Mouse (Mus musculus) myocyte (in vitro differentiated cells): Measurements from ENCODE around the gene Cactin. TPM values are rescaled to one million over a fixed set of nuclear protein-coding genes. Genes with fewer than 3 reads are reported as not detected.

Source experiments
- H3K27me3 ChIP-seq: one replicate; pipeline ENCODE4 v1.6.1; 2011; ENCODE audit not compliant: control insufficient read depth, insufficient read depth, insufficient read length
- H3K36me3 ChIP-seq: one replicate; pipeline ENCODE4 v1.6.1; 2011; ENCODE audit not compliant: control insufficient read depth, insufficient read depth
- H3K4me2 ChIP-seq: one replicate; pipeline ENCODE4 v1.6.1; 2011; ENCODE audit warnings: low read depth, control low read depth
- H3K4me3 ChIP-seq: one replicate; pipeline ENCODE4 v1.5.1; 2011; ENCODE audit warnings: mild to moderate bottlenecking, control low read depth, moderate library complexity
- H3K79me2 ChIP-seq: one replicate; pipeline ENCODE4 v1.6.1; 2011; ENCODE audit not compliant: control insufficient read depth, insufficient read depth
- H3ac ChIP-seq: one replicate; pipeline ENCODE4 v1.6.1; 2011; ENCODE audit not compliant: control insufficient read depth, insufficient read length
- CEBPB ChIP-seq: IDR thresholded peaks from 2 replicates; pipeline ENCODE4 v1.6.1; 2011; ENCODE audit warnings: mild to moderate bottlenecking, moderate library complexity; ENCODE audit not compliant: poor library complexity, insufficient read depth, severe bottlenecking
- E2F4 ChIP-seq: IDR thresholded peaks from one replicate; pipeline ENCODE4 v1.6.1; 2011; ENCODE audit warnings: mild to moderate bottlenecking, control low read depth, moderate library complexity; ENCODE audit not compliant: insufficient read depth
- MAX ChIP-seq: IDR thresholded peaks from one replicate; pipeline ENCODE4 v1.6.1; 2011; ENCODE audit warnings: low read depth, mild to moderate bottlenecking, control low read depth
- MYOD1 ChIP-seq, 3 experiments: IDR thresholded peaks; one replicate each; pipeline ENCODE4 v1.6.1; 2011; ENCODE audit warnings: control low read depth in 2 of 3, low read depth in 2 of 3, mild to moderate bottlenecking in 2 of 3, moderate library complexity in 1 of 3; ENCODE audit not compliant: insufficient read length in 2 of 3, control insufficient read depth in 1 of 3
- MYOG ChIP-seq, 3 experiments: IDR thresholded peaks; one replicate each; pipeline ENCODE4 v1.6.1; 2011; ENCODE audit warnings: control low read depth in 2 of 3, low read depth in 2 of 3, mild to moderate bottlenecking in 2 of 3; ENCODE audit not compliant: insufficient read length in 2 of 3, control insufficient read depth in 1 of 3, insufficient read depth in 1 of 3
- POLR2A ChIP-seq: IDR thresholded peaks from one replicate; pipeline ENCODE4 v1.6.1; 2011; ENCODE audit warnings: low read depth, mild to moderate bottlenecking, control low read depth, moderate library complexity; ENCODE audit not compliant: insufficient read length
- POLR2AphosphoS2 ChIP-seq: IDR thresholded peaks from one replicate; pipeline ENCODE4 v1.6.1; 2011; ENCODE audit warnings: low read depth, control low read depth; ENCODE audit not compliant: insufficient read length
- REST ChIP-seq: IDR thresholded peaks from one replicate; pipeline ENCODE4 v1.6.1; 2011; ENCODE audit warnings: mild to moderate bottlenecking, control low read depth, moderate library complexity; ENCODE audit not compliant: insufficient read depth, insufficient read length
- SRF ChIP-seq: IDR thresholded peaks from one replicate; pipeline ENCODE4 v1.6.1; 2011; ENCODE audit warnings: low read depth; ENCODE audit not compliant: control insufficient read depth, insufficient read length
- TCF12 ChIP-seq: IDR thresholded peaks from one replicate; pipeline ENCODE4 v1.6.1; 2011; ENCODE audit warnings: mild to moderate bottlenecking, control low read depth; ENCODE audit not compliant: poor library complexity, insufficient read depth, severe bottlenecking
- TCF3 ChIP-seq: IDR thresholded peaks from one replicate; pipeline ENCODE4 v1.6.1; 2011; ENCODE audit warnings: low read depth, control low read depth; ENCODE audit not compliant: insufficient read length
- USF1 ChIP-seq: IDR thresholded peaks from one replicate; pipeline ENCODE4 v1.6.1; 2011; ENCODE audit warnings: low read depth, mild to moderate bottlenecking, control low read depth, moderate library complexity
- polyA plus RNA-seq: library from polyadenylated mRNA; unstranded; fragments of >200 nt; fragmentation: generic; extraction: Trizol; gene quantifications from one replicate; pipeline ENCODE4 v1.2.1, GENCODE M21; 2012; ENCODE audit warnings: missing spikeins

Gene Cactin
- polyA plus RNA-seq, 1 experiment = 31.3 TPM

DNA sequence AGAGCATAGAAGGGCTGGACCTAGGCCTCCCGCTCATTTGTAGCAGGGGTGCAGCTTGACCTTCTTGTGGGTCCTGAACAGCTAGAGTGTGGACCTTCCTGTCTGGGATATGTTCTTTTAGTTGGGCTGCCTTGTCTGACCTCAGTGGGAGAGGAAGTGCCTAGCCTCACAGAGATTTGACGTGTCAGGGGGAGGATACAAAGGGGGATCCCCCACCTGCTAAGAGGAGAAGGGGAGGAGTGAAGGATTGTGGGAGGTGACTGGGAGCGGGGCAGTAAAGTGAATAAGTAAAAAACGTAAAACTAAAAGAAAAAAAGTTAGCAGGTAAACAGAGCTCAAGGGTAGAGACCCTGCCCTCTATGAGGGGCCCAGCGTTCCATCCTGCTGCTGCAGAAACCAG, 11.3 kb upstream of the Cactin start:
- Histone ChIP-seq H3K79me2 (no peaks in the 10 kb centered on the region), H3ac (no peak overlapping the region), H3K36me3 (no peaks in the 10 kb centered on the region), H3K4me3 (no peak overlapping the region), H3K4me2 (no peak overlapping the region), H3K27me3 (no peaks in the 10 kb centered on the region)
- no peak for TF ChIP-seq POLR2A
- no peak for TF ChIP-seq REST
- no peak for TF ChIP-seq E2F4
- no peak for TF ChIP-seq TCF12
- TF ChIP-seq TCF3 = no peak
- TF ChIP-seq POLR2AphosphoS2 = no peak
- no peak for TF ChIP-seq MYOD1 (IDR thresholded peaks at IDR 0.05; ENCODE audit: control insufficient read depth in 1 of 3, insufficient read length in 2 of 3, low read depth in 2 of 3)
- no peak for TF ChIP-seq CEBPB
- no peak for TF ChIP-seq MYOG (IDR thresholded peaks at IDR 0.05; ENCODE audit: control insufficient read depth in 1 of 3, insufficient read depth in 1 of 3, insufficient read length in 2 of 3, low read depth in 2 of 3)
- no peak for TF ChIP-seq MAX
- no peak for TF ChIP-seq SRF
- no peak for TF ChIP-seq USF1

DNA sequence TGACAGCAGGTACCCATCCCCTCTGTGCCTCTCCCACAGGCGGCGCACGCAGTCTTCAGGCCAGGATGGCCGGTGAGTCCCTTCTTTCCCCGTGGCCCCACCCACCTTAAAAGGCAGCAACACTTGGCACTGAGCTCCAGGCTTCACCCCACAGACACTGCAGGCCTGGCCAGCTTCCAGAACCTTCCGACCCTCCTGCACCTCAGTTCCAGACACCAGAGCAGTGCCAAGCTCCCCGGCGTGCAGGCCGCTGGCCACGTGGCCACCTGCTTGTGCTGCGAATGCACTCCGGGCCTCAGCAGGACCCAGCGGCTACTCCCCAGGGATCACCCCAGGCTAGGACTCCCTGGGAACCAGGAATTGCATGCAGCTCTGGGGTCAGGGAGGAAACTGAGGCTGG, 7.3 kb upstream of the Cactin start:
- Histone ChIP-seq H3ac (no peak overlapping the region), H3K27me3 (no peaks in the 10 kb centered on the region), H3K36me3 (no peaks in the 10 kb centered on the region), H3K4me3 (no peak overlapping the region), H3K79me2 (no peaks in the 10 kb centered on the region), H3K4me2 (no peak overlapping the region)
- TF ChIP-seq POLR2AphosphoS2 (no peak), TCF12 (no peak), USF1 (no peak), MYOD1 (IDR thresholded peaks at IDR 0.05; ENCODE audit: control insufficient read depth in 1 of 3, insufficient read length in 2 of 3, low read depth in 2 of 3) (no peak), MAX (no peak)

DNA sequence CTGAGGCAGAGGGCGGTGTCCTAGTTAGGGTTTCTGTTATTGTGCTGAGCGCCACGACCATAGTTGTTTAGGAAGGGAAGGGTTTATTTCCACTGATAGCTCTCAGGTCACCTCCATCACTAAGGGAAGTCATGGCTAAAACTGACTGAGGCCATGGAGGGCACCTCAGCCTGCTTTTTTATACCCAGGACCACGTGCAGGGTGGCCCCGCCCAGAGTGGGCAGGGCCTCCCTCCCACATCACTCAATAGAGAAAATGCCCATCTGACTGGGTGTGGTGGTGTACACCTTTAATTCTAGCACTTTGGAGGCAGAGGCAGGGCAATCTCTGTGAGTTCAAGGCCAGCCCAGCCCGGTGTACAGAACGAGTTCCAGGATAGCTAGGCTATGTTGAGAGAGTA, 6.7 kb upstream of the Cactin start:
- no peak overlapping the region for H3ac ChIP-seq
- no peak for TF ChIP-seq MYOG (IDR thresholded peaks at IDR 0.05; ENCODE audit: control insufficient read depth in 1 of 3, insufficient read depth in 1 of 3, insufficient read length in 2 of 3, low read depth in 2 of 3)
- no peak for TF ChIP-seq POLR2AphosphoS2
- peak; percentile 32 for TF ChIP-seq USF1
- no peak for TF ChIP-seq MAX
- no peak overlapping the region for H3K4me2 ChIP-seq
- H3K79me2 ChIP-seq = no peaks in the 10 kb centered on the region
- no peak overlapping the region for H3K4me3 ChIP-seq
- H3K27me3 ChIP-seq = no peaks in the 10 kb centered on the region
- H3K36me3 ChIP-seq = no peaks in the 10 kb centered on the region

DNA sequence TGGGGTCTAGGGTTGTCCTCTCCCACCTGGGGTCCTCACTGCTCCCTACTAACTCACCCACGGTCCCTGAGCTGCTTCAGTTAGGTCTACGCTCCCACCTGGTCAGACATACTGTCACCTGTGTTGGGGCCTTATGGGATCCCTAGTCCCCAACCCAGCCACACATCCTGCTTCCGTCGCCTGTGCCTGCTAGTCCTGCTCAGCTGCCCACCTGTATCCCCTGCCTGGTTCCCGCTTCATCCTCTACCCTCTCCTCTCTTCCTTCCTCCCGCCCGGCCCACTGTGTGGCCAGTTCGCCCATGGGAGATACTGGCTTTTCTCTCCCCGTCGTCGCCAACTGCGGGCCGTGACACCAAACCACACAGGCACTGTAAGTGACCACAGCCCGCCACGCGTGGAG, 5.3 kb upstream of the Cactin start:
- Histone ChIP-seq H3K36me3 (no peaks in the 10 kb centered on the region), H3K27me3 (no peaks in the 10 kb centered on the region), H3K79me2 (no peaks in the 10 kb centered on the region), H3K4me3 (no peak overlapping the region), H3K4me2 (no peak overlapping the region), H3ac (no peak overlapping the region)
- TF ChIP-seq E2F4 (no peak), CEBPB (no peak), MYOD1 (IDR thresholded peaks at IDR 0.05; ENCODE audit: control insufficient read depth in 1 of 3, insufficient read length in 2 of 3, low read depth in 2 of 3) (no peak), TCF12 (no peak), TCF3 (no peak), SRF (no peak), USF1 (no peak), POLR2AphosphoS2 (no peak), MAX (no peak), POLR2A (no peak), MYOG (IDR thresholded peaks at IDR 0.05; ENCODE audit: control insufficient read depth in 1 of 3, insufficient read depth in 1 of 3, insufficient read length in 2 of 3, low read depth in 2 of 3) (no peak), REST (no peak)

DNA sequence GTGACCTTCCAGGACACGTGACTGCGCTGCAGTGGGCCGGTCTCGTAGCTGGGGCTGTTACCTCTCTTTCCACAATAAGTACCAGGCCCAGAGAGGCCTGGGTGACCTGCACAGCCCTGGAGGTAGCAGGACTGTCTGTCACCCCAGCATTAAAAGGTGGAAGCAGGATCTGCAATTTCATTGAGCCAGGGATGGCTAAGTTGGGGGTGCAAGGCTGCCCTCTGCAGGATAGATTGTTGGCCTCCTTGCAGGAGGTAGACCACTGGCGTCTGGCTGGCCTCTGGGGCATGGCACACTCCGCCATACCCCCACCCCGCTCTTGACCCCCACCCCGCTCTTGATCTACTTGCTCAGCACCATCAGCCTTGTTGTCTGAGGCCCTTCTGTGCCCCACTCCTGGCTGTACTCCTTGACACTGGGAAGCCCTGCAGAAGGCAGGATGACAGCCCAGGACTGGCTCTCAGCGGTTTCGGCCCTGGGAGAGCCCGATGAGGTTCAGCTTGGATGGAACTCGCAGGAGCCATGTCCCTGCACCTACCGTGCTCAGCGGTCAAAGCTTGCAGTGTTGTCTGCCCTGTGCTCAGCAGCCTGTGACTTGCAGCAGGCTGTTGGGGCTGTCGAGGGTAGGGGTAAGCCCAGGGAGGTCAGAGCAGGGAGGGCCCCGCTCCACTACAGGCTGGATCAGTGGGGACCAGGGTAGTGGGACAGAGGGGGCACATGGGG, 4.4 kb upstream of the Cactin start:
- H3K4me2 ChIP-seq = no peak overlapping the region
- peaks cover 2% of the 10 kb centered on the region for H3K79me2 ChIP-seq
- no peaks in the 10 kb centered on the region for H3K36me3 ChIP-seq
- no peak overlapping the region for H3ac ChIP-seq
- H3K4me3 ChIP-seq = no peak overlapping the region
- TF ChIP-seq SRF (no peak), USF1 (no peak), REST (no peak), POLR2A (no peak), TCF3 (no peak), E2F4 (no peak), CEBPB (no peak), POLR2AphosphoS2 (no peak), TCF12 (no peak), MAX (no peak), MYOG (IDR thresholded peaks at IDR 0.05; ENCODE audit: control insufficient read depth in 1 of 3, insufficient read depth in 1 of 3, insufficient read length in 2 of 3, low read depth in 2 of 3) (no peak), MYOD1 (IDR thresholded peaks at IDR 0.05; ENCODE audit: control insufficient read depth in 1 of 3, insufficient read length in 2 of 3, low read depth in 2 of 3) (no peak)
- no peaks in the 10 kb centered on the region for H3K27me3 ChIP-seq
